Mouse (Mus musculus) heart, postnatal 4 days (tissue): ENCODE data around the gene Tas2r120. TPM values are rescaled to one million over a fixed set of nuclear protein-coding genes. Genes with fewer than 3 reads are reported as not detected.
"Not testable (repeated sequence)": the region's sequence is repeated elsewhere in the genome, so short reads cannot be mapped to it uniquely, and the experiment has no call there.

Source experiments
- DNase-seq: peaks from one replicate; pipeline ENCODE4 v3.0.0; 2021
- total RNA-seq, 2 experiments: library from RNA; stranded (reverse); gene quantifications; 2 replicates each; pipeline ENCODE4 v1.2.3; 2021

The Tas2r120 gene
- total RNA-seq, result not detected

DNA sequence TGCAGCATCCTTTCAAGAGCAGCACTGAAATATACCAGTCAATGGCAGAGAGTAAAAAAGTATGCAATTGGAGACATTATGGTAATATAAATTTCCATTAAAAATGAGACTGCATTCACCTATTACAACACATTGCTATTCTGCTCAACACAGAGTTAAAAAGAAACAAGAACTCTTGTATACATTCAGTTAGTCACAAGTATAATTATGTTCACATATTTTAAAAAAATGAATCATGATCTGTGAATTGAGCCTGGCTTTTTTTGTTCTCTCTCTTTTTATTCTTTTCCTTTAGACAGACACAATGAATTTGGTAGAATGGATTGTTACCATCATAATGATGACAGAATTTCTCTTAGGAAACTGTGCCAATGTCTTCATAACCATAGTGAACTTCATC lies at the start of gene Tas2r120:
Tas2r120 (plus strand) TSS at position 301 of the 400 bp plus-strand sequence.
- no peak for DNase-seq

DNA sequence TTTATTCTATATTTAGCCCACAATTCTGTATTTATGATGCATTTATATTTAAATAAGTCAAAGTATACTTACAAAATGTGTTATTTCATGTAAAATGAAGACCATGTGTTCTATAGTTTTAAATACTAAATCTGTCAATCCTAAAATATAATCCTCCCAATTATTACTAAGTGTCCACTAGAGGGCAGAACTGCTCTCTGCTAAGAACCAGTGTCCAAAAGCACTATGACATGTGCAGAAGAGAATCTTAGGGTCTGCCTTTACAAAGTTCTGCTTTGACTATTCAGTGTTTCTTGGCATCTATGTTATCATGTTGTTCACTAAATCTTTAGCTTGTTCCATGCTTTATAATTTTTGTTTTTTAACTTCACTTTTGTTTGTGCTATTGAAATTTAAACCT lies 7.4 kb upstream of the Tas2r120 start:
- DNase-seq, result no peak

DNA sequence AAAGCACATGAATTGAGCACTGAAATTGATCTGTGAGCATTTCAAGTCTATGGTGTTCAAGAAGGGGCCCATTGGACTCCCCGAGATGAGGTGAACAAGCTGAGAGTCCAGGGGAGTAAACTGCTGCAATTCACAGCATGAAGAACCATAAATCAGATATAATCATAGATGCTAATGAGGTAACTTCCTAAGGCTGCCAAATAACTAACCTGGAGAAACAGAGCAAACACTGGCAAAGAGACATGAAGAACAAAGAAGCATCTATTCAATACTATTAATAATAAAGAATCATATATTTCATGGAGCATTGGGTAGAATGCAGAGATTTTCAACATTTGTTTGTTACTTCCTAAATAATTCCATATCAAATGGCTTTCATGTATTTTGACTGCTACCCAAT lies 5.3 kb upstream of the Tas2r120 start, which contains the start of gene A630073D07Rik:
A630073D07Rik (minus strand) TSS at position 101 of the 400 bp plus-strand sequence.
- no peak for DNase-seq

DNA sequence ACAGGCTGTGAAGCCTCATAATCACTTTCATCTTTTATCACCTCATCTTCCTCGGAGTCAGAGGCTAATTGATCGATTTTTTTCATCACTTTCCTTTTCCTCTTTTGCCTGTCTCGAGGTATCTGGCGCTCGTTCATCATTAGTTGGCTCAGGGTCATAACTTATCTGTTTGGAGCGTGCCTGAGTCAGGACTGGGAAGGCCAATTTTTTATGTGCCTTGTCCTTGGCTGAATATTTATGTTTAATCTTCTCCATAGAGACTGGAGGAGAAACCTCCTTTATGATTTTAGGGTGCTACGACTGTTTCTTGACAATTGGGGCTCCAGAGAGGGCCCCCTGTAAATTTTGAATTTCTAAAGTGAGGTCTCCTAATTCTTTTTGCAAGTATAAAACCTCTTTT lies 34.8 kb downstream of the Tas2r120 start:
- DNase-seq, result not testable (repeated sequence)

DNA sequence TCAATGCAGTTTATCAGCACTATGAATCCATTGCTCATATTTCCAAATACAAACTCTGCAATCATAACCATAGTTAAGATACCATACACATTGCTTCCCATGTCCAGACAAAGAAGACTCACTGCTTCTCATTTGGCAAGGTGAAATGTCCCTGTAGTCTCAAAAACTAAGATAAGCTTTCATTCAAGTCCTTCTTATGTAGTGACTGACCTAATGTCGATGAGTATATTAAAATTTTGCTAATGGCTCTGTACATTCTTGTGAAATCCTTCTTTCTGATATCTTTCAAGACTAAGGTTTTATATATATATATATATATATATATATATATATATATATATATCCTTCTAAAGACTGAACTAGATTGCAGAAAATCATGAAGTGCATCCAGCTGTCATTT lies 44.2 kb downstream of the Tas2r120 start, which contains the start of gene Tas2r121:
Tas2r121 (minus strand) TSS at position 101 of the 400 bp plus-strand sequence.
- DNase-seq, result no peak

Other genes starting within 250 kb of the Tas2r120 start
- not detected for gene Prh1, start 87.1 kb upstream of the Tas2r120 start, total RNA-seq
- gene Prp2, start 61.0 kb upstream of the Tas2r120 start, total RNA-seq, result not detected
- gene A630073D07Rik, start 5.4 kb upstream of the Tas2r120 start, total RNA-seq, result not detected
- not detected for gene Tas2r121, start 44.1 kb downstream of the Tas2r120 start, total RNA-seq
- not detected for gene Tas2r122, start 55.0 kb downstream of the Tas2r120 start, total RNA-seq
- not detected for gene Tas2r115, start 81.1 kb downstream of the Tas2r120 start, total RNA-seq
- gene Tas2r124, start 97.8 kb downstream of the Tas2r120 start, total RNA-seq, result not detected
- not detected for gene Tas2r102, start 105.2 kb downstream of the Tas2r120 start, total RNA-seq
- gene Tas2r136, start 121.2 kb downstream of the Tas2r120 start, total RNA-seq, result not detected
- gene Tas2r117, start 145.9 kb downstream of the Tas2r120 start, total RNA-seq, result not detected
- not detected for gene Tas2r123, start 190.2 kb downstream of the Tas2r120 start, total RNA-seq
- gene Tas2r116, start 198.5 kb downstream of the Tas2r120 start, total RNA-seq, result not detected
- gene Tas2r110, start 211.1 kb downstream of the Tas2r120 start, total RNA-seq, result not detected
- gene Tas2r113, start 236.1 kb downstream of the Tas2r120 start, total RNA-seq, result not detected